Mouse (Mus musculus) limb, embryonic 10.5 days (tissue): ENCODE data around the gene Aox1. TPM values are rescaled to one million over a fixed set of nuclear protein-coding genes. Genes with fewer than 3 reads are reported as not detected.

Experiments used
- DNase-seq: peaks from one replicate; pipeline ENCODE4 v3.0.0-alpha.2; 2017; ENCODE audit warnings: low spot score
- H3K27ac ChIP-seq: fragments of 300-500 bp; sonication (generic); 2 replicates; pipeline ENCODE4 v1.5.1; 2016; ENCODE audit warnings: mild to moderate bottlenecking
- H3K27me3 ChIP-seq: fragments of 300-500 bp; sonication (generic); 2 replicates; pipeline ENCODE4 v1.6.1; 2016; ENCODE audit warnings: low read depth, mild to moderate bottlenecking; ENCODE audit not compliant: poor library complexity, severe bottlenecking
- H3K36me3 ChIP-seq: fragments of 300-500 bp; sonication (generic); 2 replicates; pipeline ENCODE4 v1.6.1; 2016; ENCODE audit warnings: mild to moderate bottlenecking, moderate library complexity
- H3K4me1 ChIP-seq: fragments of 300-500 bp; sonication (generic); 2 replicates; pipeline ENCODE4 v1.6.1; 2016
- H3K4me3 ChIP-seq: fragments of 300-500 bp; sonication (generic); 2 replicates; pipeline ENCODE4 v1.5.1; 2016; ENCODE audit warnings: mild to moderate bottlenecking, moderate library complexity
- H3K9me3 ChIP-seq: fragments of 300-500 bp; sonication (generic); replicated peaks from 2 replicates; pipeline ENCODE4 v1.6.1; 2016; ENCODE audit warnings: mild to moderate bottlenecking
- WGBS: fragments of 180-500 bp; shearing (Covaris S2); methylation state at CpG from one replicate; pipeline ENCODE4 v1.1.7; 2016; 5-methylcytosine and 5-hydroxymethylcytosine counted together
- polyA plus RNA-seq: library from polyadenylated mRNA; unstranded; fragments of >200 nt; fragmentation: Nextera tagmentation; extraction: Ambion mirVana; gene quantifications from 2 replicates; pipeline ENCODE4 v1.2.1, GENCODE M21; 2016

Aox1 gene
- polyA plus RNA-seq, 1 experiment from 2014 or later: 0.15 TPM

DNA sequence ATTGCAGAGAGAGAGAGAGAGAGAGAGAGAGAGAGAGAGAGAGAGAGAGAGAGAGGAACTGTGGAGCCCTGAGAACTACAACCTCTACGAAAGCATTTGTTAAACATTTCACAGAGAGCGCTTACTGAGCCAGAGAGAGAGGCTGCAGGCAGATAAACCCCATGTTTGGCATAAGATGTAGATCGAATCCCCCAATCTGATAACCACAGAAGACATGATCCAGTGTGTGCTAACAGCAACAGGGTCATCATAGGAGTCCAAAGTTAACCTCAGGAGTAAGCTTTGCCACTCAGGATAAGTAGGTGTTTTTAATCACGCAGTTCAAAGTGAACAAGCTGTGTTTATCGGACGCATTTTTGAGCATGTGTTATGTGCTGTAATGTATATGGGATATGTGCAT is 67.6 kb downstream of the Aox1 start:
- H3K27me3 ChIP-seq: no peaks in the 10 kb centered on the region
- no peaks in the 10 kb centered on the region for H3K9me3 ChIP-seq
- H3K36me3 ChIP-seq: no peaks in the 10 kb centered on the region
- WGBS: 90% methylated on average over 6 of the region's 6 CpGs
- no peak overlapping the region for H3K27ac ChIP-seq
- no peak overlapping the region for H3K4me3 ChIP-seq
- H3K4me1 ChIP-seq: no peaks in the 10 kb centered on the region
- DNase-seq: no peak

DNA sequence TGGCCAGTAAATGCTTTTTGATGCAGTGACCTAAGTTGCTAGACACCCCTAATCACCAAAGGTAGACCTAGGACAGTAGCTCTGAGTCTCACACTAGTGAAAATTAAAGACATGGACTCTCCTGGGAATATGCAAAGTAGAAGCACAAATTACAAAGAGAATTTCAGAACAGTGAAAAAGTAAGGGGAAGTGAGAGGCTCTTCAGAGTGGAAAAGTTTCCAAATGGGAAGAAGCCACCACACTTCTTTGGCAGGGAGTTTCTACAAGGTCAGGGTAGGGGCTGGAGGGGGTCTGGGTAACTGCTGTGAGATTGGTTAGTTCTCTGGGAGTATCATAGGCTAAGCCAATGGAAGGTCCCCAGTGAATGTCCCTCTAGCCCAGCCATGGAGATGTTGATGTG is 69.4 kb downstream of the Aox1 start:
- DNase-seq: no peak
- Histone ChIP-seq H3K27me3 (no peaks in the 10 kb centered on the region), H3K4me3 (no peak overlapping the region), H3K9me3 (no peaks in the 10 kb centered on the region), H3K27ac (no peak overlapping the region), H3K36me3 (no peaks in the 10 kb centered on the region), H3K4me1 (no peaks in the 10 kb centered on the region)

DNA sequence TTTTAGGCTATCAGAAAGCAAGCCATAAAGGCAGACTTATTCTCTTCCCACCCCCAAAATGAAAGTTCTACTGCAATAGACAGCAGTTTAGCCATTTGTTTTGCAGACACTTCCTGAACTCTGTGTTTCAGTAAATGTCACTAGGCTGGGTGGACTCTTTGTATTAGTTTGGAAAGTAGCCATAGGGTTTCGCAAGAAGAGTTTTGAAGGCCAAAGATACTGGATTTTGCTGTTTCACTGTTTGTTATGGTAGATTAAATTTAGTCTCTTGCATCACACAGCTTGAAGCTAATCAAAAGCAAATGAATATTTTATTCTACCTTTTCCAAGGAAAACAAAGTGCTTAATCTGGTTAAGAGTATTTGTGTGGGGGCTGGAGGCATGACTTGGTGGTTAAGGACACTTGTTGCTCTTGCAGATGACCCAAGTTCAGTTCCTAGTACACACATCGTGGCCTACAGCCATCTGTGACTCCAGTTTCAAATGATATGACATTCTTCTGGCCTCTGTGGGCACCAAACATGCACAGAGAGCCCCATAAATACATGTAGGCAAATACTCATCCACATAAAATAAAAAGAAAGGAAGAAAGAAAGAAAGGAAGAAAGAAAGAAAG is 71.9 kb downstream of the Aox1 start:
- H3K27me3 ChIP-seq: no peaks in the 10 kb centered on the region
- H3K27ac ChIP-seq: no peak overlapping the region
- no peak for DNase-seq
- no peaks in the 10 kb centered on the region for H3K9me3 ChIP-seq
- no peaks in the 10 kb centered on the region for H3K4me1 ChIP-seq
- H3K36me3 ChIP-seq: no peaks in the 10 kb centered on the region
- 83% methylated on average over 2 of the region's 2 CpGs for WGBS
- H3K4me3 ChIP-seq: no peak overlapping the region

DNA sequence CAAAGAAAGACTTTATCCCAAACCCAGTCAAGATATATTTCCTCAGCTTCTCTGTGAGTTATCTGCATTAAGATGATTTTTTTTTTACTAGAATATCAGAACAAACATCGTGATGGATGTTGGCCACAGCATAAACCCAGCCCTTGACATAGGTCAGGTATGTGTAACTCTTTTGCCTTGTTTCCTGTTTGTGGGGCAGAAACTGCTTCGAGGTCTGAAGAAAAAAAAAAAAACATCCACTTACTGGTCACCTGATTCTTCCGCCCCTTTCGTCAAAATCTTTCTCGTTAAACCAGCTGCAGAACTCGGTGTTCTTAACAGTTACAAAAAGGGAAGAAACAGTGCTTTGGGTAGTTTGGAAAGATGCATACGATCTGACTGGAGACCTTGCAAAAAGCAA is 72.8 kb downstream of the Aox1 start:
- H3K9me3 ChIP-seq: no peaks in the 10 kb centered on the region
- H3K36me3 ChIP-seq: no peaks in the 10 kb centered on the region
- no peak for DNase-seq
- no peaks in the 10 kb centered on the region for H3K4me1 ChIP-seq
- 82% methylated on average over 7 of the region's 7 CpGs for WGBS
- no peak overlapping the region for H3K4me3 ChIP-seq
- H3K27me3 ChIP-seq: no peaks in the 10 kb centered on the region
- H3K27ac ChIP-seq: no peak overlapping the region

DNA sequence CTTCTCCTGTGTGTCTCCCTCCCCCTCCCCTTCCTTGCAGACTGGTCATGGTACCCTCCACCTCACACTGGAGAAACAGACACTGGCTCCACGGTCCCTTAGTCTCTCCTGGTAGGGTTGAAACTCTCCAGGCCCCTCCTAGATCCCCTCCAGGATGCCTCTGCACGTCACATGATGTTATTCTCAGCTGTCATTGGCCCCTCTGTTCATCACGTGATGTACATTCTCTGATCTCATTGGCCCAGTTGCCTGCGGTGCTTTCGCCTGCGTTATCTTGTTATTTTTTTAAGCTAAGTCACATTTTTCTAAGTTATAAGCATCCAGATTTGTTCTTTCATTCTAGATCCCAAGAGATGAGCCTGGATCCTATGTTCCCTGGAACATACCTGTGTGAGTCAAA is 76.0 kb downstream of the Aox1 start:
- no peaks in the 10 kb centered on the region for H3K9me3 ChIP-seq
- 89% methylated on average over 6 of the region's 6 CpGs for WGBS
- no peak overlapping the region for H3K4me3 ChIP-seq
- no peaks in the 10 kb centered on the region for H3K27me3 ChIP-seq
- no peak for DNase-seq
- no peak overlapping the region for H3K27ac ChIP-seq
- H3K4me1 ChIP-seq: no peaks in the 10 kb centered on the region
- no peaks in the 10 kb centered on the region for H3K36me3 ChIP-seq

DNA sequence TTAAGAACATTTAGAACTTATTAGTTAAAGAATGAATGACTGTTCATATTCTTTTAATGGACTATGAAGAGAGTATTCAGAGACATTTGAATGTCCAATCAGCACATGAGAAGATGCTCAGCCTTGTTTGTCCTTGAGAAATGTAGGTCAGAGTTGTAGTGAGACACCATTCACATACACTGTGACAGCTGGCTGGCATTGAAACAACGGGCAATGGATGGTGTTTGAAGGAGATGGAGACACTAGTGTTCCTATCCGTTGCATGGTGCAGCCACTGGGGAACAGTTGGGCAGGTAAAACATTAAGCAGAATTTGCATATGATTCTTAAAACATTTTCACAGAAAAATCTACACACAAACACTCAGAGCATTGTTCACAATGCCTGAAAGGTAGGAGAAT is 77.3 kb downstream of the Aox1 start:
- H3K27ac ChIP-seq: no peak overlapping the region
- no peaks in the 10 kb centered on the region for H3K4me1 ChIP-seq
- H3K27me3 ChIP-seq: no peaks in the 10 kb centered on the region
- no peaks in the 10 kb centered on the region for H3K36me3 ChIP-seq
- H3K9me3 ChIP-seq: no peaks in the 10 kb centered on the region
- no peak for DNase-seq
- WGBS: 93% methylated on average over 2 of the region's 2 CpGs
- no peak overlapping the region for H3K4me3 ChIP-seq

DNA sequence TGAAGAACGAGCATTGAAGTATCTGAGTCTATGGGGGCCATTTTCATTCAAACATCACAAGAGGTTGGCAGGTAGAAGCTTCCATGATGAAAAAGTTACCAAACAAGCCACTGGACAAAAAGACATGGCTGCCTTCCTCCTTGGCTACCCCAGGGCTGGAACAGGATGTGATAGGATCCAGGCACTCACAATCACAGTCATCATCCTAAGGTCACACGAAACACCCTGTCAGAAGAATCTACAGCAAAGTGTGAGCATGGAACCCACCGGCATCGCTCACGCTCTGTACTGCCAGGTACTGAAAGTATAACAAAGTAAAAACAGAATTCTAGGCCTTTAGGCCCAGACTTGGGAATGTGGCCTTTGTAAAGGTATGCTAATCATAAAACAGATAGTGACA is 80.5 kb downstream of the Aox1 start:
- 92% methylated on average over 5 of the region's 5 CpGs for WGBS
- Histone ChIP-seq H3K27me3 (no peaks in the 10 kb centered on the region), H3K9me3 (no peaks in the 10 kb centered on the region), H3K27ac (no peak overlapping the region), H3K4me3 (no peak overlapping the region), H3K4me1 (0 out of 2 replicates have a peak, but pooled peaks cover 4% of the 10 kb centered on the region), H3K36me3 (no peaks in the 10 kb centered on the region)
- no peak for DNase-seq

DNA sequence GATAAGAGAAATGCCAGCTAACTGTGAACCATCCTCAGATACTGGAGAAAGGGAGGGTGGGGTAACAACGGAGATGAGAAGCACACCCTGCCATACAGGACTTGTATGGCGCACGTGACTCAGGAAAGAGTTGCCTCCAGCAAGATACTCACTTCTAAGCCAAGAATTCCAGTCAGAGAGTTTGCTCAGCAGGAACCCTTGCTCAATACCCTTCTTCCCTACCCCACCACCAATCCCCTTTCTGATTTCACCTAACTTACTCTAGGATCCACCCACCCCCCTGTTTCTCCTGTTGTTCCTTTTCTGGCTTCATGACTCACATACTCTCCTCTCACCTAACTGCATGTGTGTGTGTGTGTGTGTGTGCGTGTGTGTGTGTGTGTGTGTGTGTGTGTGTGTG is 81.6 kb downstream of the Aox1 start:
- H3K36me3 ChIP-seq: no peaks in the 10 kb centered on the region
- 86% methylated on average over 3 of the region's 4 CpGs for WGBS
- H3K27me3 ChIP-seq: no peaks in the 10 kb centered on the region
- 0 out of 2 replicates have a peak, but pooled peaks cover 4% of the 10 kb centered on the region for H3K4me1 ChIP-seq
- no peaks in the 10 kb centered on the region for H3K9me3 ChIP-seq
- H3K27ac ChIP-seq: no peak overlapping the region
- DNase-seq: no peak
- no peak overlapping the region for H3K4me3 ChIP-seq

DNA sequence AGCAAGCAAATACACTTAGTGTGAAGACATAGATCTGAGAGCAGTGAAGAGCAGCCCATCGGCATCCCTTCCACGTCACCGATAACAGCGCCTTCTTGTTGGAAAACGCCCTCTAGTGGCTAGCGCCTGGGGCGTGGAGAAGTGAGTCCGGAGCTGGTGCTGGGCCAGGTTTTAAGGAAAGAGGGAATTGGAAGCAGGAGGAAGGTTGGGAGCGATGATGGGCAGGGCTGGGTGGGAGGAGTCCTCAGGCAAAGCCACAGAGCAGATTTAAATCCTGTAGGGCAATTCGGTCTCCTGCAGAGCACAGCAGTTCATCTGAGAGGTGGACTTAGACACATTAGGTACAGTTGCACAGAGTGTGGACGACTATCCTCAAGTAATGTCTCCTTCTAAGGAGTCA is 83.1 kb downstream of the Aox1 start, which contains the start of gene Aox3:
TSS of gene Aox3 (plus strand) at position 251 of the 400 bp plus-strand sequence.
- Histone ChIP-seq H3K27me3 (no peaks in the 10 kb centered on the region), H3K36me3 (no peaks in the 10 kb centered on the region), H3K4me1 (0 out of 2 replicates have a peak, but pooled peaks cover 4% of the 10 kb centered on the region), H3K9me3 (no peaks in the 10 kb centered on the region), H3K27ac (no peak within 1 kb of the TSS), H3K4me3 (no peak within 1 kb of the TSS)
- peak; percentile 82 for DNase-seq
- 21% methylated on average over 11 of the region's 11 CpGs for WGBS

DNA sequence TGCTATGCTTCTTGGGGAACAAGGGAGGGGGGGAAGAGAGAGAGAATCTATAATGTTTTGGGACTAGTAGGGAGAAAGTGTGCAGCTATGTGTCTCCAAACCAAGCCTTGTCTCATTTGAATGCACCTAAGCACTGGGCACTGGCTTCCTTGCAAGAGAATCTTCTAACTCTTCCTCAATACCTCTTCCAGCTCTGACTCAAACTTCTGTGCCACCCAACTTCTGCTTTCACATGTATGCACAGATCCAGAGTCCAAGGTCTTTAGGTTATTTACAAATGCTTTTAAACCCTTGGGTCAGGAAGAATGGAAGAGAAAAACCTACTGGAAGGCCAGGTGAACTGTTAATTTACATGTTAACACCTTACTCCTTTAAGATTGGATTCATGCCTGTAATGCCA is 83.7 kb downstream of the Aox1 start:
- Histone ChIP-seq H3K27me3 (no peaks in the 10 kb centered on the region), H3K4me1 (0 out of 2 replicates have a peak, but pooled peaks cover 4% of the 10 kb centered on the region), H3K27ac (no peak overlapping the region), H3K9me3 (no peaks in the 10 kb centered on the region), H3K4me3 (no peak overlapping the region), H3K36me3 (no peaks in the 10 kb centered on the region)
- no peak for DNase-seq

DNA sequence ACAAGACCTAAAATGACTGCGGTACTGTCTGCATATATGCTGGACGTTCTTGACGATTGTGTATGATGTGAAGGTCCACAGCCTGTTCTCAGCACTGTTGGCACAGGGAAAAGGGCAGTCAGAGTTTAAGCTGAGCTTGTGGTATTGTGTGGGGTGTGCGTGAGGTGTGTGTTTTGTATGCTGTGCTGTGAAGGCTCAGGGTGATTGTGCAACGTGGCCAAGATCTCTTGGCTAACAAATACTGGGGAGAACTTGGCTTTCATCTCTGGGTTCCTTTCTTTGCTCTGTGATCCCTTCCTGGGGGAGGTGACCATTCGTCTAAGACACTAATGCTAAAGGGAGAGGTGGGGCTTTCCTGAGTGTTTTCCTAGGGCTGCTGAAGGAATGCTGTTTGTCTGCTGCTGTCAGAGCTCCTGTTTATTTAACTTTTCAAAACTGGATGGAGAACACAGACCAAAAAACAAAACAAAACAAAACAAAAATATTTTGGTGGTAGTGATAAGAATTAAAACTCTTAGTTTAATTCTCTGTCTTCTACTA is 84.4 kb downstream of the Aox1 start:
- Histone ChIP-seq H3K9me3 (no peaks in the 10 kb centered on the region), H3K27ac (no peak overlapping the region), H3K27me3 (no peaks in the 10 kb centered on the region), H3K4me3 (no peak overlapping the region), H3K36me3 (no peaks in the 10 kb centered on the region), H3K4me1 (0 out of 2 replicates have a peak, but pooled peaks cover 4% of the 10 kb centered on the region)
- no peak for DNase-seq
- 76% methylated on average over 6 of the region's 6 CpGs for WGBS

DNA sequence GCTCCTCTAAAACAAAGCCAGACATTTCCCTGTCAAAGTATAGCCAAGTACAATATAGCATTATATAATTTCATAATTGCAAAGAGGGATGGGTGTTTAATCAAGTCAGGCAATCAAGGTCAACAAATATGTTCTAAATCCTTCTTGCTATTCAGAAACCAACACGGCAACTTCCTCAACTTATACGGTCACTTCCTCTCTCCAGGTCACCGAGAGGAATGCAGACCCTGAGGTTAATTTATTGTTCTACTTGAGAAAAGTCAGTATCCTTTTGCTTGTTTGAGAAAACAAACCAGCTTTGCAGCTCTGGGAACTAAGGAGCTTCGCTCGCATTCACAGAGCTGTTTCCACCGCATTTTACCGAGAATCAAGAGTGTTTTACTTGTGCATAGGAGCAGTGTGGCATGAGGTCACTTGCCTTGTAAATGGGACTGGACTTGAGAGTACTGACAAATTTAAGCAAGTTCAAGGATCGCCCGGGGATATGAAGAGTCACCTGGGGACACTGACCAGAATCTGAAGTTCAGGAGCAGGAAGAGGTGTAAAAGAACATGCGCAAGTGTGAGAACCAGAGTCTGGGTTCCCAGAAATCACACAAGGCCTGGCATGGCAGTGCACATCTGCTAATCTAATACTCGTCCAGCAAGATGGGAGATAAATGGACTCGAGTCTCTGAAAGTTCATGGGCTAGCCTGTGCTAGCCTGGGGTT is 85.1 kb downstream of the Aox1 start:
- H3K27ac ChIP-seq: no peak overlapping the region
- H3K4me3 ChIP-seq: no peak overlapping the region
- no peak for DNase-seq
- 84% methylated on average over 12 of the region's 12 CpGs for WGBS
- no peaks in the 10 kb centered on the region for H3K36me3 ChIP-seq
- 0 out of 2 replicates have a peak, but pooled peaks cover 4% of the 10 kb centered on the region for H3K4me1 ChIP-seq
- no peaks in the 10 kb centered on the region for H3K27me3 ChIP-seq
- no peaks in the 10 kb centered on the region for H3K9me3 ChIP-seq

DNA sequence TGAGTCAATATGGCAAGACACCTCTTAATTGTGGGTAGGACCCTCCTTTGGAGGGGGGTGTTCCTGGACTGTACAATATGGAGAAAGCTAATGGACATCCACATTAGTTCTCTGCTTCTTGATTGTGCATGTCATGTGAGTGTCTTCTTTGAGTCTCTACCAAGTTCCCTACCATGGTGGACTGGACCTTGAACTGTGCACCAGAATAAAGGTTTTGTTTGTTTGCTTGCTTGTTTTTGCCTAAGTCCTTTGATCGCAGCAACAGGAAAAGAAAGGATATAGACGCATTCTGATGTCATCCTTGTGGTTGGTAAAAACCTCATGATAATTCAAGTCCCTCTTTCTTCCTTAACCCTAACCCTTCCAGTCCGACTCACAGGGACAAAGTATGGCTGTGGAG is 88.5 kb downstream of the Aox1 start:
- no peak overlapping the region for H3K4me3 ChIP-seq
- WGBS: 94% methylated on average over 3 of the region's 3 CpGs
- no peaks in the 10 kb centered on the region for H3K36me3 ChIP-seq
- no peak for DNase-seq
- H3K4me1 ChIP-seq: no peaks in the 10 kb centered on the region
- H3K27ac ChIP-seq: no peak overlapping the region
- no peaks in the 10 kb centered on the region for H3K27me3 ChIP-seq
- no peaks in the 10 kb centered on the region for H3K9me3 ChIP-seq
